11 mouse cellular contexts compared by ENCODE assay signal in the genomic region with DNA sequence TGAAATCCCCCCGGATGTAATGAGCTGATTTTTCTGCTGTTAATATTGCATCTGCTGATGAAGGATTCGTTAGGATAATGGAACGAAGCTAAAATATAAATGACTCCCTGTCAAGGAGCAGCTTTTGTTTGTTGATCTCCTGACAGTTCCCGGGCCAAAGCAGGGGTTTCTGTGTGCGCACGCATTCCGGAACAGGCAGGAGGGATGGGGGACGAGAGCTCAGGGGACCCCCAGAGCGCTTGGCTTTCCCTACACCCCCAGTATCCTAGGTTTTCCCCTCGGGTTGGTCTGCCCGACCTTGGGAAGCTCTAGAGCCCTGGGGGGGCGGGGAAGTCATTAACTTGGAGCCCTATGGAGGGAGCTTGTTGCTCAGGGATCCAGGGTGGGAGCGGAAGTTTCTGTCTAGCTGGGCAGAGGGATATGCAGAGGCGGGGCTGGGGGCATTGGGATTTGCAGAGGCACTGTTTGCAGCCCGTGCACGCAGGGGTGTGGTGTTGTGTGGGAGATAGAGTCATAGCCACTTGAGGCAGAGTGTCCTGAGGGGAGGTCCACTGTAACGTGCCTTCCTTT.
DNase-seq lines count a peak whose midpoint lies in the region; ATAC-seq and TF ChIP-seq lines count a peak whose summit lies in the region.
"Had no signal": no experiment of that assay in that cellular context is flagged by ENCODE, and none has a peak within 500 bp of the region (broad histone marks: within the 10 kb centered on the region; RNA-seq: fewer than 3 reads in every experiment).

No protein-coding gene starts in this region.

- peak; percentile 3; the same call in 1 of the 2 replicates for ATAC-seq in lung, embryonic 14.5 days (ENCODE audit: insufficient read depth)
- ATAC-seq in limb, embryonic 12.5 days (ENCODE audit: insufficient number of reproducible peaks, insufficient read depth, low FRiP score, low TSS enrichment, low read depth), result no peak
- ATAC-seq in neural tube, embryonic 14.5 days (ENCODE audit: low read depth), result no peak
- ATAC-seq: CD4-positive, CD25-positive, alpha-beta regulatory T cell, adult 4 months had no signal

- intact Hi-C loops in heart, postnatal 36 days (cut with DNase I), result loop anchor here (5.0 kb wide), 1 partner anchor 75 kb away; no protein-coding TSS in a partner anchor

- H3K4me3 ChIP-seq in lung, embryonic 14.5 days (ENCODE audit: low read depth, low read length), result no peak overlapping the region
- H3K4me3 ChIP-seq in limb, embryonic 12.5 days (replicated peaks), result 0 out of 2 replicates have a peak overlapping the region, but pooled peaks have one; percentile 9
- no peak overlapping the region for H3K4me3 ChIP-seq in neural tube, embryonic 14.5 days (ENCODE audit: low read depth, low read length)

- no peaks in the 10 kb centered on the region for H3K9me3 ChIP-seq in lung, embryonic 14.5 days (ENCODE audit: low read depth, low read length)
- no peaks in the 10 kb centered on the region for H3K9me3 ChIP-seq in limb, embryonic 12.5 days
- no peaks in the 10 kb centered on the region for H3K9me3 ChIP-seq in neural tube, embryonic 14.5 days (ENCODE audit: control insufficient read depth, low read length)

- H3K4me1 ChIP-seq in lung, embryonic 14.5 days (ENCODE audit: insufficient read depth), result peaks cover 6% of the 10 kb centered on the region; the same call in 1 of the 2 replicates
- H3K4me1 ChIP-seq in limb, embryonic 12.5 days (replicated peaks), result peaks cover 35% of the 10 kb centered on the region
- H3K4me1 ChIP-seq in neural tube, embryonic 14.5 days (ENCODE audit: control insufficient read depth, insufficient read depth, low read length), result peaks cover 21% of the 10 kb centered on the region

- peak; percentile 94 for DNase-seq in heart, adult 11 months
- DNase-seq in heart, postnatal 36 days, result no peak
- peak; percentile 67 for DNase-seq in lung, embryonic 14.5 days
- DNase-seq in lung, postnatal 25 days (ENCODE audit: low spot score), result no peak
- DNase-seq in MN1 (ENCODE audit: low spot score), result no peak
- no peak for DNase-seq in urinary bladder, postnatal 14 days (ENCODE audit: low spot score)
- DNase-seq: cerebellum, postnatal 14 days; thymus, postnatal 25 days had no signal

- no peak overlapping the region for H3K27ac ChIP-seq in lung, embryonic 14.5 days (ENCODE audit: low read depth)
- H3K27ac ChIP-seq in limb, embryonic 12.5 days, result no peak overlapping the region
- peak overlapping the region; percentile 68; the same call in 1 of the 2 replicates for H3K27ac ChIP-seq in neural tube, embryonic 14.5 days (ENCODE audit: low read depth, low read length)

- peak overlapping the region; percentile 33 for H3K4me2 ChIP-seq in lung, embryonic 14.5 days
- peak overlapping the region; percentile 28; the same call in 1 of the 2 replicates for H3K4me2 ChIP-seq in limb, embryonic 12.5 days
- H3K4me2 ChIP-seq in neural tube, embryonic 14.5 days (ENCODE audit: low read depth, low read length), result no peak overlapping the region

- 0 out of 2 replicates have a peak overlapping the region, but pooled peaks have one; percentile 13 for H3K9ac ChIP-seq in lung, embryonic 14.5 days
- H3K9ac ChIP-seq in limb, embryonic 12.5 days (replicated peaks), result no peak overlapping the region
- H3K9ac ChIP-seq in neural tube, embryonic 14.5 days (replicated peaks; ENCODE audit: low read depth, low read length), result no peak overlapping the region

- 13% methylated on average over 17 of the region's 17 CpGs for WGBS in lung, embryonic 14.5 days
- WGBS in limb, embryonic 12.5 days, result 31% methylated on average over 17 of the region's 17 CpGs
- 18% methylated on average over 17 of the region's 17 CpGs for WGBS in neural tube, embryonic 14.5 days

- H3K36me3 ChIP-seq in lung, embryonic 14.5 days (ENCODE audit: insufficient read depth), result no peaks in the 10 kb centered on the region
- H3K36me3 ChIP-seq in limb, embryonic 12.5 days, result no peaks in the 10 kb centered on the region
- no peaks in the 10 kb centered on the region for H3K36me3 ChIP-seq in neural tube, embryonic 14.5 days (ENCODE audit: control insufficient read depth, insufficient read depth, low read length)

- no peak; the same call in 1 of the 2 replicates for TF ChIP-seq CTCF in lung, embryonic 14.5 days (IDR thresholded peaks at IDR 0.05; ENCODE audit: low read depth)

- peaks cover 4% of the 10 kb centered on the region; the same call in 1 of the 2 replicates for H3K27me3 ChIP-seq in lung, embryonic 14.5 days (ENCODE audit: insufficient read depth, low read length)
- peaks cover 84% of the 10 kb centered on the region for H3K27me3 ChIP-seq in limb, embryonic 12.5 days
- H3K27me3 ChIP-seq in neural tube, embryonic 14.5 days (ENCODE audit: control insufficient read depth, insufficient read depth, low read length), result peaks cover 27% of the 10 kb centered on the region

Comparison
In these comparisons a context has a peak if more than half of its experiments do, and no peak if none do; other contexts are left out.
1. DNase-seq: peak in heart, adult 11 months (single experiment) and lung, embryonic 14.5 days (single experiment); none in heart, postnatal 36 days (0 of 2), lung, postnatal 25 days (single experiment), MN1 (single experiment) and urinary bladder, postnatal 14 days (single experiment).